Comparison of ENCODE assay signal across 29 mouse cellular contexts in genomic region chr4:45917091-45917490, GRCm38 (mm10). TPM values are rescaled to one million over a fixed set of nuclear protein-coding genes. Genes with fewer than 3 reads are reported as not detected.
DNase-seq lines count a peak whose midpoint lies in the region; ATAC-seq lines count a peak whose summit lies in the region.
"Had no signal": no experiment of that assay in that cellular context is flagged by ENCODE, and none has a peak within 500 bp of the region (broad histone marks: within the 10 kb centered on the region; RNA-seq: fewer than 3 reads in every experiment).

No protein-coding gene starts in this region.

- no peaks in the 10 kb centered on the region for H3K4me1 ChIP-seq in lung, embryonic 16.5 days (replicated peaks; ENCODE audit: control insufficient read depth, insufficient read depth, low read length)
- no peaks in the 10 kb centered on the region for H3K4me1 ChIP-seq in brown adipose tissue, adult 24 weeks (ENCODE audit: control insufficient read depth, insufficient read depth, insufficient read length, low read length)
- H3K4me1 ChIP-seq: forebrain, embryonic 13.5 days; hindbrain, embryonic 13.5 days; liver, embryonic 12.5 days; midbrain, embryonic 12.5 days; neural tube, embryonic 12.5 days had no signal

- H3K4me3 ChIP-seq in lung, embryonic 16.5 days (ENCODE audit: low read length), result no peak overlapping the region
- no peak overlapping the region for H3K4me3 ChIP-seq in brown adipose tissue, adult 24 weeks (ENCODE audit: insufficient read depth, low read depth, low read length)
- H3K4me3 ChIP-seq: forebrain, embryonic 13.5 days; hindbrain, embryonic 13.5 days; liver, embryonic 12.5 days; midbrain, embryonic 12.5 days; myocyte; neural tube, embryonic 12.5 days had no signal

- no peaks in the 10 kb centered on the region for H3K9me3 ChIP-seq in lung, embryonic 16.5 days (ENCODE audit: control insufficient read depth, low read length)
- H3K9me3 ChIP-seq: forebrain, embryonic 13.5 days; hindbrain, embryonic 13.5 days; liver, embryonic 12.5 days; midbrain, embryonic 12.5 days had no signal

- peak; percentile 26; the same call in 1 of the 2 replicates for ATAC-seq in lung, embryonic 16.5 days (ENCODE audit: low read depth)
- ATAC-seq: forebrain, embryonic 13.5 days; intestine, embryonic 16.5 days; liver, embryonic 12.5 days; liver, postnatal 0 days had no signal

- H3K27me3 ChIP-seq in lung, embryonic 16.5 days (ENCODE audit: control insufficient read depth, insufficient read depth, low read depth, low read length), result no peaks in the 10 kb centered on the region
- H3K27me3 ChIP-seq: forebrain, embryonic 13.5 days; hindbrain, embryonic 13.5 days; liver, embryonic 12.5 days; midbrain, embryonic 12.5 days; neural tube, embryonic 12.5 days had no signal

- H3K36me3 ChIP-seq in lung, embryonic 16.5 days (ENCODE audit: control insufficient read depth, insufficient read depth, low read length), result no peaks in the 10 kb centered on the region
- H3K36me3 ChIP-seq: hindbrain, embryonic 13.5 days; liver, embryonic 12.5 days; midbrain, embryonic 12.5 days; neural tube, embryonic 12.5 days had no signal

- WGBS in lung, embryonic 16.5 days, result 58% methylated on average over 7 of the region's 7 CpGs

- DNase-seq in heart, adult 8-10 months (ENCODE audit: low spot score), result peak; percentile 18
- DNase-seq in heart, adult 9 months (ENCODE audit: low spot score in 2 of 2), result no peak
- no peak for DNase-seq in lung, postnatal 25 days (ENCODE audit: low spot score)
- DNase-seq in Muller cell, postnatal 12 days (ENCODE audit: inconsistent ontology term), result peak; percentile 5
- no peak for DNase-seq in right cerebral cortex, postnatal 36 days (ENCODE audit: low spot score in 2 of 2)
- DNase-seq in cerebellum, adult 8-10 months, result no peak
- DNase-seq: cerebellum, adult 18-20 months; cerebellum, postnatal 14 days; gastrocnemius, postnatal 14 days; heart, postnatal 4 days; kidney, adult 8-10 months; kidney, postnatal 4 days; layer of hippocampus, postnatal 36 days; left cerebral cortex, postnatal 4 days; liver, postnatal 0 days; right cerebral cortex, adult 18-20 months had no signal

- H3K4me2 ChIP-seq in lung, embryonic 16.5 days (ENCODE audit: low read depth, low read length), result no peak overlapping the region
- H3K4me2 ChIP-seq: forebrain, embryonic 13.5 days; hindbrain, embryonic 13.5 days; liver, embryonic 12.5 days; midbrain, embryonic 12.5 days; neural tube, embryonic 12.5 days had no signal

- H3K27ac ChIP-seq in lung, embryonic 16.5 days (ENCODE audit: low read length), result no peak overlapping the region
- H3K27ac ChIP-seq in brown adipose tissue, adult 24 weeks (replicated peaks; ENCODE audit: low read depth, low read length), result peak overlapping the region; percentile 65
- H3K27ac ChIP-seq: forebrain, embryonic 13.5 days; hindbrain, embryonic 13.5 days; kidney, postnatal 0 days; liver, embryonic 12.5 days; midbrain, embryonic 12.5 days; neural tube, embryonic 12.5 days had no signal

- H3K9ac ChIP-seq in lung, embryonic 16.5 days (ENCODE audit: low read length), result no peak overlapping the region
- H3K9ac ChIP-seq: forebrain, embryonic 13.5 days; hindbrain, embryonic 13.5 days; liver, embryonic 12.5 days; liver, postnatal 0 days; midbrain, embryonic 12.5 days; neural tube, embryonic 12.5 days had no signal

RNA-seq across cellular contexts. Expression of gene Ccdc180, which starts 27.0 kb away (rescaled TPM):
- total RNA-seq in heart, adult 8-10 months (2022), result under 1 TPM in 1 of 4 experiments, not detected in 3; 0.09 TPM
- 1.5 and 1.7 TPM in 2 replicates for polyA plus RNA-seq in lung, embryonic 16.5 days (2015; fragmentation: Nextera tagmentation; extraction: Ambion mirVana)
- polyA plus RNA-seq in brown adipose tissue, adult 24 weeks (2012; ENCODE audit: insufficient read depth, insufficient read length, missing spikeins), result not detected in 2 replicates
- total RNA-seq: CH12.LX, ES-E14 had no signal
- polyA plus RNA-seq: embryonic facial prominence, embryonic 11.5 days; midbrain, embryonic 12.5 days; myocyte; neural tube, embryonic 12.5 days had no signal

RNA-seq across cellular contexts. Expression of gene Tdrd7, which starts 48.0 kb away (rescaled TPM):
- 10 to 100 TPM in 3 of 4 experiments, 1 to 10 TPM in 1; 9.2 to 12.1 (median 10.1) TPM for total RNA-seq in heart, adult 8-10 months (2022)
- 18.8 and 21.5 TPM in 2 replicates for polyA plus RNA-seq in lung, embryonic 16.5 days (2015; fragmentation: Nextera tagmentation; extraction: Ambion mirVana)
- polyA plus RNA-seq in brown adipose tissue, adult 24 weeks (2012; ENCODE audit: insufficient read depth, insufficient read length, missing spikeins), result 22.2 and 45.4 TPM in 2 replicates

Comparison
In these comparisons a context has a peak if more than half of its experiments do, and no peak if none do; other contexts are left out.
1. DNase-seq: peak in heart, adult 8-10 months (single experiment) and Muller cell, postnatal 12 days (single experiment); none in heart, adult 9 months (0 of 2), lung, postnatal 25 days (single experiment), right cerebral cortex, postnatal 36 days (0 of 2) and cerebellum, adult 8-10 months (single experiment).